In genomic region chr6:33409586-33409985, GRCm38 (mm10) we compare ENCODE assay signal across 21 mouse cellular contexts.
A peak's percentile ranks its signal among the peaks of the same experiment; 100 is the strongest.
DNase-seq lines count a peak whose midpoint lies in the region; ATAC-seq lines count a peak whose summit lies in the region.
"Had no signal": no experiment of that assay in that cellular context is flagged by ENCODE, and none has a peak within 500 bp of the region (broad histone marks: within the 10 kb centered on the region; RNA-seq: fewer than 3 reads in every experiment).

No protein-coding gene starts in this region.

- no peak overlapping the region for H3K9ac ChIP-seq in embryonic facial prominence, embryonic 11.5 days (replicated peaks; ENCODE audit: low read length)
- H3K9ac ChIP-seq: embryonic facial prominence, embryonic 15.5 days; forebrain, embryonic 15.5 days; heart, embryonic 12.5 days; hindbrain, embryonic 14.5 days; intestine, embryonic 15.5 days had no signal

- H3K27me3 ChIP-seq in embryonic facial prominence, embryonic 11.5 days (ENCODE audit: control insufficient read depth, insufficient read depth, low read length): no peaks in the 10 kb centered on the region
- H3K27me3 ChIP-seq in embryonic facial prominence, embryonic 10.5 days (replicated peaks; ENCODE audit: low read depth, poor library complexity, severe bottlenecking): no peaks in the 10 kb centered on the region
- H3K27me3 ChIP-seq: embryonic facial prominence, embryonic 15.5 days; forebrain, embryonic 15.5 days; heart, embryonic 12.5 days; intestine, embryonic 15.5 days had no signal

- ATAC-seq in embryonic facial prominence, embryonic 11.5 days (replicated peaks; ENCODE audit: insufficient number of reproducible peaks, low FRiP score, low TSS enrichment, low read depth): no peak
- ATAC-seq: forebrain, embryonic 15.5 days; intestine, embryonic 15.5 days had no signal

- 38% methylated on average over 3 of the region's 3 CpGs for WGBS in embryonic facial prominence, embryonic 11.5 days
- WGBS in embryonic facial prominence, embryonic 10.5 days: 45% methylated on average over 3 of the region's 3 CpGs

- intact Hi-C loops in left cerebral cortex, postnatal 36 days (cut with DNase I): no loop called here
- intact Hi-C loops in left cerebral cortex, postnatal 4 days (cut with DNase I): loop anchor here (10.0 kb wide), 1 partner anchor 1745 kb away; no protein-coding TSS in a partner anchor

- no peaks in the 10 kb centered on the region for H3K36me3 ChIP-seq in embryonic facial prominence, embryonic 11.5 days (replicated peaks; ENCODE audit: control insufficient read depth, insufficient read depth, low read depth, low read length)
- no peaks in the 10 kb centered on the region for H3K36me3 ChIP-seq in embryonic facial prominence, embryonic 10.5 days (replicated peaks)
- H3K36me3 ChIP-seq: embryonic facial prominence, embryonic 15.5 days; forebrain, embryonic 10.5 days; forebrain, embryonic 15.5 days; heart, embryonic 12.5 days; hindbrain, embryonic 10.5 days; intestine, embryonic 15.5 days had no signal

- H3K9me3 ChIP-seq in embryonic facial prominence, embryonic 11.5 days (replicated peaks; ENCODE audit: control insufficient read depth, low read length): no peaks in the 10 kb centered on the region
- H3K9me3 ChIP-seq in embryonic facial prominence, embryonic 10.5 days: no peaks in the 10 kb centered on the region
- H3K9me3 ChIP-seq: embryonic facial prominence, embryonic 15.5 days; forebrain, embryonic 10.5 days; forebrain, embryonic 15.5 days; heart, embryonic 12.5 days; hindbrain, embryonic 10.5 days; intestine, embryonic 15.5 days had no signal

- H3K4me1 ChIP-seq in embryonic facial prominence, embryonic 11.5 days (ENCODE audit: control insufficient read depth, insufficient read depth, low read length): no peaks in the 10 kb centered on the region
- H3K4me1 ChIP-seq in embryonic facial prominence, embryonic 10.5 days: peaks cover 19% of the 10 kb centered on the region
- H3K4me1 ChIP-seq: embryonic facial prominence, embryonic 15.5 days; intestine, embryonic 15.5 days had no signal

- H3K27ac ChIP-seq in embryonic facial prominence, embryonic 11.5 days (replicated peaks; ENCODE audit: low read depth, low read length): no peak overlapping the region
- no peak overlapping the region for H3K27ac ChIP-seq in embryonic facial prominence, embryonic 10.5 days (replicated peaks)
- H3K27ac ChIP-seq: embryonic facial prominence, embryonic 15.5 days; forebrain, embryonic 10.5 days; forebrain, embryonic 15.5 days; hindbrain, embryonic 10.5 days; hindbrain, embryonic 14.5 days; intestine, embryonic 15.5 days had no signal

- H3K4me2 ChIP-seq in embryonic facial prominence, embryonic 11.5 days (ENCODE audit: low read depth, low read length): no peak overlapping the region
- H3K4me2 ChIP-seq: embryonic facial prominence, embryonic 15.5 days; forebrain, embryonic 15.5 days; heart, embryonic 12.5 days; hindbrain, embryonic 14.5 days; intestine, embryonic 15.5 days had no signal

- H3K4me3 ChIP-seq in embryonic facial prominence, embryonic 11.5 days (ENCODE audit: low read depth, low read length): no peak overlapping the region
- no peak overlapping the region for H3K4me3 ChIP-seq in embryonic facial prominence, embryonic 10.5 days
- H3K4me3 ChIP-seq: embryonic facial prominence, embryonic 15.5 days; erythroblast, embryonic 14.5 days; forebrain, embryonic 10.5 days; forebrain, embryonic 15.5 days; heart, embryonic 12.5 days; hindbrain, embryonic 10.5 days; intestine, embryonic 15.5 days had no signal

- peak; percentile 38 for DNase-seq in embryonic facial prominence, embryonic 11.5 days (ENCODE audit: low spot score)
- DNase-seq in embryonic facial prominence, embryonic 10.5 days (ENCODE audit: low spot score): no peak
- peak; percentile 10 for DNase-seq in kidney, postnatal 10 days
- DNase-seq in kidney, postnatal 4 days: no peak
- peak; percentile 42 for DNase-seq in embryo, embryonic 10.5 days (ENCODE audit: low spot score)
- DNase-seq in left cerebral cortex, postnatal 36 days (ENCODE audit: low spot score in 2 of 2): no peak
- no peak for DNase-seq in left cerebral cortex, postnatal 4 days
- DNase-seq: adrenal gland, postnatal 10 days; cerebellum, adult 11-12 months; cerebellum, adult 9-10 months; cerebellum, postnatal 25 days; gastrocnemius, postnatal 10 days; heart, adult 18-20 months had no signal

Comparison
In these comparisons a context has a peak if more than half of its experiments do, and no peak if none do; other contexts are left out.
1. DNase-seq: peak in embryonic facial prominence, embryonic 11.5 days (single experiment), kidney, postnatal 10 days (single experiment) and embryo, embryonic 10.5 days (single experiment); none in embryonic facial prominence, embryonic 10.5 days (single experiment), kidney, postnatal 4 days (0 of 2), left cerebral cortex, postnatal 36 days (0 of 2) and left cerebral cortex, postnatal 4 days (single experiment).